Mouse (Mus musculus): ENCODE data around the gene Bspry.

GRCm38 (mm10) chr4:62494230-62494629 is 14.4 kb downstream of the Bspry start:
- TF ChIP-seq CTCF (IDR thresholded peaks at IDR 0.05; ENCODE audit: low read depth, low read length) (no peak), POLR2A (IDR thresholded peaks at IDR 0.05; ENCODE audit: extremely low read depth, insufficient read depth, low read length) (no peak)

All from liver, adult 2 months (tissue).